Mouse (Mus musculus) small intestine, adult 2 months (tissue): ENCODE measurements around the gene Zfp780b.

Experiments
- CTCF ChIP-seq: fragments of 200-500 bp; IDR thresholded peaks from 2 replicates; pipeline ENCODE4 v1.5.1; 2012; ENCODE audit warnings: low read depth, mild to moderate bottlenecking, control low read depth, inconsistent platforms, low read length, moderate library complexity, mixed read lengths; ENCODE audit not compliant: insufficient replicate concordance, insufficient read length; ENCODE audit errors: extremely low read depth
- POLR2A ChIP-seq: fragments of 200-500 bp; IDR thresholded peaks from 2 replicates; pipeline ENCODE4 v1.6.1; 2012; ENCODE audit warnings: low read depth, mild to moderate bottlenecking, control low read depth, inconsistent platforms, low read length, moderate library complexity

GRCm38 (mm10) chr7:28013549-28014444 is 34.8 kb upstream of the Zfp780b start, which contains the start of gene Zfp850:
- no peak for TF ChIP-seq CTCF
- no peak for TF ChIP-seq POLR2A
